Mouse (Mus musculus) brain, embryonic 18.5 days (tissue): Measurements from ENCODE around the gene Ica1l.

Experiments
- DNase-seq: peaks from one replicate; pipeline ENCODE4 v3.0.0-alpha.2; 2012; ENCODE audit warnings: low read depth, low spot score

Gene Ica1l

GRCm38 (mm10) chr1:59966171-59966785, 76.7 kb downstream of the Ica1l start:
- DNase-seq, result no peak

- no peak for DNase-seq
These were observed 83.0 kb downstream of the Ica1l start for GRCm38 (mm10) chr1:59959941-59960340.

- no peak for DNase-seq
These were observed 85.8 kb downstream of the Ica1l start for GRCm38 (mm10) chr1:59957206-59957605.

GRCm38 (mm10) chr1:59947509-59947908, 95.5 kb downstream of the Ica1l start:
- DNase-seq, result no peak

GRCm38 (mm10) chr1:59945969-59946368, 97.0 kb downstream of the Ica1l start:
- no peak for DNase-seq

- DNase-seq, result no peak
These were observed 99.2 kb downstream of the Ica1l start for GRCm38 (mm10) chr1:59943825-59944224.

GRCm38 (mm10) chr1:59942057-59942790, 100.8 kb downstream of the Ica1l start:
- no peak for DNase-seq

- no peak for DNase-seq
These were observed 101.9 kb downstream of the Ica1l start for GRCm38 (mm10) chr1:59941063-59941462.

- DNase-seq, result no peak
These were observed 110.0 kb downstream of the Ica1l start for GRCm38 (mm10) chr1:59932991-59933390.
